Mouse (Mus musculus) intestine, postnatal 0 days (tissue): Measurements from ENCODE around the gene Selplg. TPM values are rescaled to one million over a fixed set of nuclear protein-coding genes. Genes with fewer than 3 reads are reported as not detected.

Source experiments
- ATAC-seq: fragments of 200-750 bp; cut with Nextera tagmentation; 2 replicates; pipeline ENCODE4 v1.8.0; 2017; ENCODE audit warnings: mild to moderate bottlenecking, moderate TSS enrichment, moderate library complexity
- H3K27ac ChIP-seq: fragments of 300-500 bp; sonication (generic); 2 replicates; pipeline ENCODE4 v1.5.1; 2014; ENCODE audit warnings: mild to moderate bottlenecking, low read depth, low read length, moderate library complexity
- H3K27me3 ChIP-seq: fragments of 300-500 bp; sonication (generic); replicated peaks from 2 replicates; pipeline ENCODE4 v1.6.1; 2014; ENCODE audit warnings: low read length, mixed read lengths; ENCODE audit not compliant: control insufficient read depth, insufficient read depth
- H3K36me3 ChIP-seq: fragments of 300-500 bp; sonication (generic); 2 replicates; pipeline ENCODE4 v1.6.1; 2014; ENCODE audit warnings: mild to moderate bottlenecking, moderate library complexity; ENCODE audit not compliant: control insufficient read depth, insufficient read depth
- H3K4me1 ChIP-seq: fragments of 300-500 bp; sonication (generic); replicated peaks from 2 replicates; pipeline ENCODE4 v1.6.1; 2014; ENCODE audit warnings: antibody characterized with exemption, low read length, mixed read lengths; ENCODE audit not compliant: control insufficient read depth, insufficient read depth
- H3K4me2 ChIP-seq: fragments of 300-500 bp; sonication (generic); replicated peaks from 2 replicates; pipeline ENCODE4 v1.6.1; 2014; ENCODE audit warnings: low read depth, mild to moderate bottlenecking, moderate library complexity
- H3K4me3 ChIP-seq: fragments of 300-500 bp; sonication (generic); 2 replicates; pipeline ENCODE4 v1.5.1; 2014; ENCODE audit warnings: low read depth, low read length
- H3K9ac ChIP-seq: fragments of 300-500 bp; sonication (generic); 2 replicates; pipeline ENCODE4 v1.6.1; 2014; ENCODE audit warnings: mild to moderate bottlenecking, low read depth, low read length
- H3K9me3 ChIP-seq: fragments of 300-500 bp; sonication (generic); 2 replicates; pipeline ENCODE4 v1.6.1; 2016; ENCODE audit warnings: mixed run types; ENCODE audit not compliant: control insufficient read depth
- CTCF ChIP-seq: sonication (generic); IDR thresholded peaks from 2 replicates; pipeline ENCODE4 v1.5.1; 2016; ENCODE audit warnings: low read depth, mild to moderate bottlenecking, control low read depth, antibody characterized with exemption, moderate library complexity
- WGBS: fragments of 180-500 bp; shearing (Covaris S2); extraction: QIAGEN DNeasy Blood & Tissue Kit; methylation state at CpG from one replicate; pipeline ENCODE4 v1.1.7; 2014; 5-methylcytosine and 5-hydroxymethylcytosine counted together
- polyA plus RNA-seq: library from polyadenylated mRNA; unstranded; fragments of >200 nt; fragmentation: Nextera tagmentation; extraction: Ambion mirVana; gene quantifications from 2 replicates; pipeline ENCODE4 v1.2.1, GENCODE M21; 2015

The Selplg gene
- polyA plus RNA-seq, 1 experiment from 2014 or later = 3.2 TPM

GRCm38 (mm10) chr5:113874063-113875024 is 41.9 kb upstream of the Selplg start:
- H3K4me2 ChIP-seq = peak overlapping the region; percentile 30; the same call in 1 of the 2 replicates
- H3K9me3 ChIP-seq = no peaks in the 10 kb centered on the region
- no peak overlapping the region for H3K4me3 ChIP-seq
- H3K27ac ChIP-seq = peak overlapping the region; percentile 92
- H3K9ac ChIP-seq = no peak overlapping the region; the same call in 1 of the 2 replicates
- no peaks in the 10 kb centered on the region for H3K27me3 ChIP-seq
- no peak for ATAC-seq
- H3K36me3 ChIP-seq = peaks cover 29% of the 10 kb centered on the region; the same call in 1 of the 2 replicates
- no peak for TF ChIP-seq CTCF
- 68% methylated on average over 19 of the region's 19 CpGs for WGBS
- peaks cover 48% of the 10 kb centered on the region for H3K4me1 ChIP-seq

GRCm38 (mm10) chr5:113872936-113873912 is 40.8 kb upstream of the Selplg start:
- WGBS = 27% methylated on average over 13 of the region's 15 CpGs

GRCm38 (mm10) chr5:113871903-113872548 is 39.6 kb upstream of the Selplg start:
- no peak for ATAC-seq
- Histone ChIP-seq H3K27me3 (no peaks in the 10 kb centered on the region), H3K9me3 (no peaks in the 10 kb centered on the region), H3K27ac (peak overlapping the region; percentile 50), H3K36me3 (peaks cover 27% of the 10 kb centered on the region; the same call in 1 of the 2 replicates), H3K9ac (no peak overlapping the region), H3K4me3 (no peak overlapping the region), H3K4me2 (no peak overlapping the region), H3K4me1 (peaks cover 40% of the 10 kb centered on the region)
- 72% methylated on average over 7 of the region's 7 CpGs for WGBS
- TF ChIP-seq CTCF = peak; percentile 46

More at GRCm38 (mm10) chr5:113872936-113873912, 40.8 kb upstream of the Selplg start:
- TF ChIP-seq CTCF = no peak
- Histone ChIP-seq H3K9ac (no peak overlapping the region), H3K9me3 (no peaks in the 10 kb centered on the region), H3K4me3 (no peak overlapping the region), H3K36me3 (peaks cover 27% of the 10 kb centered on the region; the same call in 1 of the 2 replicates), H3K4me1 (peaks cover 45% of the 10 kb centered on the region), H3K27ac (peak overlapping the region; percentile 66), H3K27me3 (no peaks in the 10 kb centered on the region), H3K4me2 (peak overlapping the region; percentile 30)
- ATAC-seq = peak; percentile 53

- Histone ChIP-seq H3K4me1 (peaks cover 40% of the 10 kb centered on the region), H3K36me3 (peaks cover 17% of the 10 kb centered on the region; the same call in 1 of the 2 replicates), H3K4me2 (no peak overlapping the region), H3K9ac (0 out of 2 replicates have a peak overlapping the region, but pooled peaks have one; percentile 0), H3K4me3 (no peak overlapping the region), H3K27me3 (no peaks in the 10 kb centered on the region), H3K27ac (no peak overlapping the region; the same call in 1 of the 2 replicates), H3K9me3 (no peaks in the 10 kb centered on the region)
- ATAC-seq = no peak
- no peak for TF ChIP-seq CTCF
- WGBS = 50% methylated on average over 21 of the region's 21 CpGs
These were observed 38.1 kb upstream of the Selplg start for GRCm38 (mm10) chr5:113870393-113871040.

- 40% methylated on average over 11 of the region's 11 CpGs for WGBS
- no peaks in the 10 kb centered on the region for H3K9me3 ChIP-seq
- H3K4me1 ChIP-seq = peaks cover 31% of the 10 kb centered on the region
- H3K27me3 ChIP-seq = no peaks in the 10 kb centered on the region
- no peak overlapping the region for H3K4me2 ChIP-seq
- no peak overlapping the region for H3K9ac ChIP-seq
- TF ChIP-seq CTCF = no peak
- H3K36me3 ChIP-seq = peaks cover 18% of the 10 kb centered on the region
- ATAC-seq = 0 out of 2 replicates have a peak, but pooled peaks have one; percentile 7
- no peak overlapping the region for H3K4me3 ChIP-seq
- no peak overlapping the region for H3K27ac ChIP-seq
These were observed 36.7 kb upstream of the Selplg start for GRCm38 (mm10) chr5:113869132-113869531.
